Mouse (Mus musculus): Measurements from ENCODE around the gene Capn11.
"Not testable (repeated sequence)": the region's sequence is repeated elsewhere in the genome, so short reads cannot be mapped to it uniquely, and the experiment has no call there.

Capn11 gene

DNA sequence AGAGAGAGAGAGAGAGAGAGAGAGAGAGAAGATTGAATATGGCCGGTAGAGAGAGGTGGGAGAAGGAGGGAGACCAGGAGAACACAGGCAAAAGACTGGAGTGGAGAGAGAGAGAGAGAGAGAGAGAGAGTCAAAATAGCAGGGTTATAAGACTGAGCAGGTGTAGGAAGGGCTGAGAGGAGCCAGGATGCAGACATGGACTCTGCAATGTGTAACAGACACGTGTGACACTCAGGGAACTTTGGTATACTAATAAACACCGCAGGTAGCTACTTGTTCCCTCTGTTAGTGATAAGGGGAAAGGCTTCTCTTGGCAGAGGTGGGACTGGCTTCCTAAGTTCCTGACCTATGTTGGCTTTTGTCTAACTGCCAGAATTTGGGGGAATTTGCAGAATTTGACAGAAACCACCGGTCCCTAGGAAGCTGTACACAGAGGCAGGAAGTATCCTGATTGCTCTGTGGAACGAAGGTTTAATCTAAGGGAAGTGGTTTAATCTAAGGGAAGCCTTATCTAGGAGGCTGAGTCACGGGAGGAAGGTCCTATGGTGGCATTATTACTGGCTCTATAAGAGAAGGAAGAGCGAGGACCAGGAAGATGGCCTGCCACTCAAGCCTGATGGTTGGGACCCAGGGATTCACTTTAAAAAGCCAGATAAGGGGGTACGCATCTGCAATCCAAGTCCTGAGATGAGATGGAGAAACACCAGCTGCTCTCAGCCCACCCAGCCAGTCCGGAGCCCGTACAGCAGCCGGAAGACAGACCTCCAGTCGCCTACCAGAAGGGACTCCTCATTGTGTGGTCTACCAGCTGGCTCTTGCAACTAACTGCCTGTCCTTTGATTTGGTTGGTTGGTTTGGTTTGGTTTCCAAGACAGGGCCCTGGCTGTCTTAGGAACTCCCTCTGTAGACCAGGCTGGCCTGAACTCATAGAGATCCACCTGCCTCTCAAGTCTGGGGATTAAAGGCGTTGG is 30.0 kb downstream of the Capn11 start:
- DNase-seq (ENCODE audit: low spot score in 2 of 2), result no peak

DNA sequence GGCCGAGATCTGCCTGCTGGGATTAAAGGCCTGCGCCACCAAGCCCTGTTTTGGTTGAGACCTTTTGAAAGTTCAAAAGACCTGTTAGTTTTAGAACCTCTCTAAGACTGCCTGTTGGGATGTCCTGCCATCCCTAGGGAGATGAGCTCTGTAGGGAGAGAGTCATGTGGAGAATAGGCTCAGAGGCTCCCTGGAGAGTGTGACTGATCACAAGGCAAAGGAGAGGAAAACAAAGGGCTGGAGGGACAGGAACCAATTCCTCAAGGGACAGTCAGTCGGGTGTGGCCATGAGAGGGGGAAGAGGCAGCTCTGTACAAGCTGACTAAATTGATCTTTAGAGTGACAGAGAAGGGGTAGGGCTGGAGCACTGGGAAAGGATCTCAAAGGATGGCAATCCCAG is 31.0 kb downstream of the Capn11 start:
- no peak for DNase-seq (ENCODE audit: low spot score in 2 of 2)

DNA sequence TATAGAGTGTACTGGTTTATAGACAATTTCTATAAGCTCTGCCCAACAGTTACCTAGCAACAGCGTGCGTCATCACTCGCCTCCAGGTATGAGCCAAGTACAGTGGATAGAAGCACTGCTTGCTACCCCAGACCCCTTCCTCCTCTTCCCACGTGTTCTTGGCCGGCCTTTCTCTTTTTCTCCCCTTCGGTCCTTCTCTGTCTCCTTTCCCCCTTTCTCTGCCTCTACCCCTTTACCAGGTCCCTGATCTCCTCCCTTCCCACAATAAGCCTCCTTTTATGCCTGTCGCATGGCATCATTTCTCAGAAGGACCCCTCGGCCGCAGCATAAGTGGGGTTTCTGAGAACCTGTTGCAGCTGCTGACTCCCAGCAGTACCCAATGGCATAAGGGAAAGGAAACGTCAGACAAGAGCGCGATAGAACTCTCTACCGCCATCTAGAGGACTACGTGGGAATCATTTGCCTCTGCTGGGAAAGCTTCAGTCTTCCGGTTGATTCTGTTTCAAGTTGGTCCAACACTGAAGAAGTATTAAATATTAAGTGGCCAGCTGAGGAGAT is 32.5 kb downstream of the Capn11 start:
- peak in 1 of 2 experiments; percentile 73 for DNase-seq (ENCODE audit: low spot score in 2 of 2)

DNA sequence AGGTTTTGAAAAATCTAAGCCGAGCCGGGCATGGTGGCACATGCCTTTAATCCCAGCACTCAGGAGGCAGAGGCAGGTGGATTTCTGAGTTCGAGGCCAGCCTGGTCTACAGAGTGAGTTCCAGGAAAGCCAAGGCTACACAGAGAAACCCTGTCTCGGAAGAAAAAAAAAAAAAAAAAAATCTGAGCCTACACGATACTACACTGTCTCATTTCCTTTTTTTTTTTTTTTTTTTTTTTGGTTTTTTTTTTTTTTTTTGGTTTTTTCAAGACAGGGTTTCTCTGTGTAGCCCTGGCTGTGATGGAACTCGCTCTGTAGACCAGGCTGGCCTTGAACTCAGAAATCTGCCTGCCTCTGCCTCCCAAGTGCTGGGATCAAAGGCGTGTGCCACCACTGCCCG is 35.7 kb downstream of the Capn11 start:
- not testable (repeated sequence) for DNase-seq (ENCODE audit: low spot score in 2 of 2)

DNA sequence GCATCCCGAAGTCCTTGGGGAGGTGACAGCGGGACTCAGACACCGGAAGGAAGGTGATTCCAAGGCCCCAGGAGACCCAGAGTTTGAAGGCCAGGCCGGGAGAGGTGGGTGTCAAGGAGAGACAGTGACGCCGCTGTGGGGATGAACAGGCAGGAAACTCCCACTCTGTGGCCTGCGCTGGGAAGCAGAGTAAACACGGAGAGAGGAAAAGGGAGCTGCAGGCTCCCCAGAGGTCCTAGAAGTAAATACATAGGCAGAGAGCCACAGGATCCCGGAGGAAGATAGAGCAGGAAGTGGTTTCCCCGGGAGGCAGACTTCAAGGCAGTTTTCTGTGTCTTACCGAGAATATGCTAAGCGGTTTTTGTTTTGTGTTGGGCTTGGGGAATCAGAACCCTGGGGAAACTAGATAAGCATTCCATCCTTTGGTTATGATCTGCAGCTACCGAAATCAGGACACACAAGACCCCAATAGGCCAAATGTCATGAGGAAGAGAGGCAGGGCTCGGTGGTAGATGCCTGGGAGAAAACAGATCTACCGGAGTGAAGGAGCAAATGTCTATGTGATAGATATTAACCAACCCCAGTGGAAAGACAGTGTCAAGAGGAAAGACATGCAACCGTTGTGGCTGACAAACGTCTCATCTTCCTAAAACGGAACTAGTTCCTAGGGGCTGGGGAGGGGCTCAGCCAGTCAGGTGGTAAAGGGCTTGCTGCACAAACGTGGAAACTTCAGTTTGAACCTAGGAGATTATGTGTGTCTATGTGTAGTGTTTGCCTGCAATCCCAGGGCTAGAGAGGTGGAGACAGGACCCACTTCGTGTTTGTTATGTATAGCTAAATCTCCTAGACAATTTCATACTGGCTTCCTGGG is 39.5 kb downstream of the Capn11 start:
- no peak for DNase-seq (ENCODE audit: low spot score in 2 of 2)

DNA sequence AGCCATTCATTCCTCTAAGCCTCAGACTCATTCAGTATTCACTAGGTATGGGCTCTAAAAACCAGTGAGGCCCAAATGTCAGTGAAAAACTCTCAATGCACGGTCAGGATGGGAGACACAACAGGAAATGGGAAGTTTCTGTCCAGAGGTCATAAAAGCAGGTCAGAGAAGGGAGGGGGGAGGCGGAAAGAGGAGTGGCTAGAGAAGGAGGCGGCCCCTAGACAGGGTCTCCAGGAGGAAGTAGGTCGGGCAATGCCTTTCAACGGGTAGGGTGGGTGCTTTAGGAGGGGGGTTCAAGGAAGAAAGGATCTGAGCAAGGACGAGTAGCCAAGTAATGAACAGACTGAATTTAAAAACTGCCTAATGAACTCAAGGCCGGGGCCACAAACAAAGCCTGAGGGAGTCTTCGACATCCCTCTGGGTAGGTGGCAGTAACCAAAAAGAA is 40.2 kb downstream of the Capn11 start:
- peak in 1 of 2 experiments; percentile 42 for DNase-seq (ENCODE audit: low spot score in 2 of 2)

DNA sequence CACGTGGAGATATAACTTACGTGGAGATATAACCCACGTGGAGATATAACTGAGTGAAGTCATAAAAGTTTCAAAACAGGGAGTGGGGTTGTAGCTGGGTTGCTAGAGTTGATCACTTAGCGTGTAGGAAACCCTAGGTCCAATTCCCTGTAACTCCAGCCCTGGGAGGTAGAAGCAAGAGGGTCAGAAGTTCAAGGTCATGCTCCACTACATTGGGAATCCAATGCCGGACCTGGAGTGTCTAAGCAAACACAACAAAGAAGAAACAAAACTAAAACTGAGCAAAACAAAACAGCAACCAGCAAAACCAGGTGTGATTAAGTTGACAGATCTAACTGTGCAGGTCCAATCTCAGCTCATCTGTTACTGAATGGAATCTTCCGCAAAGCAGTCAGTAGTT is 41.5 kb downstream of the Capn11 start:
- no peak for DNase-seq (ENCODE audit: low spot score in 2 of 2)

DNA sequence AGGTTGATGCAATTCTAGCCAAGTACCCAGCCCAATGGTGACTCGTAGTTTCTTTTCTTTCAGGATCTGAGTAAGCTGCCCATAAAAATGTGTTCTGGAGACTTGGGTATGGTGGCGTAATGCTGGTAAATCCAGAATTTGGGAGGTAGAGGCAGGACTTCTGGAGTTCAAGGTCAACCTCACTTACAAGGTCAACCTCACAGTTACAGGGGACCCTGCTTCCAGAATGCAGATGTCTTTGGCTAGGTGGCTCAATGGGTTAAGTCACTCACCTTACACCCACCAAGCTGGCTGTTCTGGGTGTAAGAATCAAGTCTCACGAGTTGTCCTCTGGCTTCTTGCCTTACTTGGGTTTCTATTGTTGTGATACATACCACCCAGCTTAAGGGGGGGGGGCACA is 42.4 kb downstream of the Capn11 start:
- no peak for DNase-seq (ENCODE audit: low spot score in 2 of 2)

DNA sequence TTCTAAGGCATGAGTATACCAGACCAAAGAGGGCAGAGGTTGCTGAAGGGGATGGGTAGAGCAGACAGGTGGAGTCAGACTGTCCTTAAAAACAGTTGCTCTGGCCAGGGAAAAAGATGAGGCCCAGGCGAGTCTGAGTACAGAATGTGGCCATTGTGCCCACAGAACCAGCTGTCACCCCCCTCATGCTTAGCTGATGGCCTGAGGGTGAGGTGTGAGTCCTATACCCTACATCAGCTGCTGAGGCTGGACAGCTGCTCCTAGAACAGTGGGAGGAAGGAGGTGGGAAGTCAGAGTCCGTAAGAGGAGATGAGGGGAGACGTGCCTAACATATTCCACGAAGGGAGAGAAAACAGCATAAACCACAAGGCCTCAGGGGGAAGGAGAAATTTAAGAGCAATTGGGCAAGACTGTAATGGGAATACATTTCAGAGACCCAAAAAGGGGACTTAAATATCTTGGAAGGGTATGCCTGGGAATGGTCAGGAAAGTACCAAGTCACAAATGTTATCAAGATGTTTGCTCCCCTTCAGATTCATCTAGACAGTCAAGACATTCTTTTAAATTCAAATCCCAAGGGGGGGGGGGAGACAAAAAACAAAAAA is 43.0 kb downstream of the Capn11 start:
- no peak for DNase-seq (ENCODE audit: low spot score in 2 of 2)

DNA sequence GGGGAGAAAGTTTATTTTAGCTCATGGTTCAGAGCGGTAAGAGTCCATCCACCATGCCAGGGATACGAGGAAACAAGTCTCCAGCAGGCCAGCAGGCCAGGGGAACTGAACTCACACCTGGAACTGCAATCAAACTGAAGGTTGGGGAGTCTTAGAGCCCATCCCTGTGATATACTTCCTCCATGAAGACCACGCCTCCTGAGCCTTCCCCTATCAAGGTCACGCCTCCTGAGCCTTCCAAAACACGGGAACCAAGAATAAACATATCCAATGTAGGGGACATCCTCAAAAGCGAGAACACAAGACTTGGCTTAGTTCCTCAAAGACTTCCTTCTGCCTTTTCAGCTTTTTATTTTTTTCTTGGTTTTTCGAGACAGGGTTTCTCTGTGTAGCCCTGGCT is 46.2 kb downstream of the Capn11 start:
- no peak for DNase-seq (ENCODE audit: low spot score in 2 of 2)

DNA sequence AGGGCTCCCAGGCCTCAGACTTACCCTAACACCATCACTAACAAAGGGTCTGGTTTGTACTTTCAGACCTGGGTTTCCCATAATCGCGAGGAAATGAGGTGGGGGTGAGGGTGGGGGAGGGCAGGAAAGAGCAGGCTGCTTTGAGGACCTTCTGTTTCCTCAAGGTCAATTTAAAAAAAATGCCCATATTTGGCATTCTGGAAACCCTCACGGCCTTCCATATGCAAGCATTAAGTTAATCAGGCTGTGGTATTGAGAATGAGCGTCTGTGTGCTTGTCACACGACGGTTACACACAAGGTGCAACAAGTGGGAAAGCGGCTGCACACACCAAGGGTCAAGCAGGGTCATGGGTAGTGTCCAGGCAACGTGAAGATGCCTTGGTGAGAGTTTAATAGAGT is 47.1 kb downstream of the Capn11 start:
- DNase-seq (ENCODE audit: low spot score in 2 of 2), result no peak

DNA sequence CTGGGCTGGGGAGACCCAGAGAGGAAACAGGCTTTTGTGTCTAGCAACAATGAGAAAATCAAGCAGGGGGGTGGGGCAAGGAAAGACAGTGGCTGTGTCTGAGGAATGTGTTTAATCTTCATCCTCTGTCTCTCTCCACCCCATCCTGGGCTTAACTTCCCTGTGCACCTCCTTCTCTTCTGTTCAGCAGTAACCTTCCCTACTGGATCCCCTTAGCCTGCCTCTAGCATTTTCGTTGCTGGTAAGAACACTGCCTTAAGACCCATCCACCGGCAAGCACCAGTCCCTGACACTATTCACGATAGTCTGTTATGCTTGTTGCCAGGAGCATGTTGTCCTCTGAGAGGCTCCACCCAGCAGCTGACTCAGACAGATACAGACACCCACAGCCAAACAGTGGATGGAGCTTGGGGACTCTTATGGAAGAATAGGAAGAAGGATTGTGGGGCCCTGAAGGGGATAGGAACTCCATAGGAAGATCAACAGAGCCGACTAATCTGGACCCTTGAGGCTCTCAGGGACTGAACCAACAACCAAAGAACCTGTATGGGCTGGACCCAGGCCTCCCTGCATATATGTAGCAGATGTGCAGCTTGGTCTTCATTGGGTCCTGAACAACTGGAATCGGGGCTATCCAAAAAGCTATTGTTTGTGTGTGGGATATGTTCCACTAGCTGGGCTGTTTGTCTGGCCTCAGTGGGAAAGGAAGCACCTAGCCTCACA is 48.8 kb downstream of the Capn11 start:
- DNase-seq (ENCODE audit: low spot score in 2 of 2), result no peak

DNA sequence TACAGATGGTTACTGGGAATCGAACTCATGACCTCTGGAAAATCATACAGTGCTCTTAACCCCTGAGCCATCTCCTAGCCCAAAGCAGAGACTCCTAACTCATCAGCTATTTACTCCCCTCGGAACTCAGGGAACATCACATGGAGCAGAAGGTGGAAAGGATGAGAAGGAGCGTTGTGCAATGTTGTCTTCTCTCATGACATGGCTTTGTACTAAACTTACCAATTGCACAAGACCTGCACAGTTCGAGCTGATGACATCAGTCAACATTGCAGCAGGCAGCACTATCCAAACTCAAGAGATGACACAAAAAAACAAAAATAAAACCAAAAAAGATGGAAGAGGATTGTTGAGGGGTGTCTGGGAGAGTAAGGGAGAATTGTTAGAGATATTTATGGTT is 50.7 kb downstream of the Capn11 start:
- no peak for DNase-seq (ENCODE audit: low spot score in 2 of 2)

DNA sequence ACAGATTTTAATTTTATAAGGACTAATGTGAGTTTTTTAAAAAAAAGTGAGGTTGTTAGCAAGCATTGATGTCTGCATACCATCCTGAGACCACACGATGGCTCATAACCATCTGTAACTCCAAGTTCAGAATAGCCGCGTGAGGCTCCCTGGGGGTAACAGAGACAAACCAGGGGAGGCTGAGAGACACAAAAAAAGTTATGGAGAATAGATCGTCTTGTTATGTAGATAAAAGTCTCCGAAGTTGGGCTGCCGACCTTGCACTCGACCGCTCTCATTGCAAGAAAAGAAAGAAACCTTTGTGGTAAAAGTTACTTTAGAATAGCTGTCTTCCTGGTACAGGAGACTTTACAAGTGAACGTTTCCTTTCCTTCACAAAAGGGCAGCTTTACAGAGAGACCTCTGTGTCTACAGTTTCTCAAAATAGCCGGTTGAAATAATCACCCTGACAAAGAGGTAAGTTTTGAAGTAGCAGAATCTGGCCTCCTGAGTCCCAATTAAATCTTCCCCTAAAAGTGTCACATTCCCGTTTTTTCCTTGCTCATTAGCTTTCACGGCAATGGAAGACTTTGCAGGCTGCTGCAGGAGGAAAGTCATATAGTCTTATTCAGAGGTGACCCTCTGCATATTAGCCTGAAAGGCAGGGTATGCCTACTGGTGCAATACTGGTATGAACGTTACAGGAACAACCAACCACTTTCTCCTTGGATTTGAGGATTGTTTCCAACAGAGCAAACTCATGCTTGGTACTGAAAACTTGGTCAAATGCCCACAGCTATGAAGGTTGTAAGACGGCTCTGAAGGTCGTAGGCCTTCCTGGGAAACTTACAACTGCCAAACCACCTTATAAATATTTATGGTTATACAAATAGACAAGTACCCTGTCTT is 51.9 kb downstream of the Capn11 start:
- DNase-seq (ENCODE audit: low spot score in 2 of 2), result no peak

DNA sequence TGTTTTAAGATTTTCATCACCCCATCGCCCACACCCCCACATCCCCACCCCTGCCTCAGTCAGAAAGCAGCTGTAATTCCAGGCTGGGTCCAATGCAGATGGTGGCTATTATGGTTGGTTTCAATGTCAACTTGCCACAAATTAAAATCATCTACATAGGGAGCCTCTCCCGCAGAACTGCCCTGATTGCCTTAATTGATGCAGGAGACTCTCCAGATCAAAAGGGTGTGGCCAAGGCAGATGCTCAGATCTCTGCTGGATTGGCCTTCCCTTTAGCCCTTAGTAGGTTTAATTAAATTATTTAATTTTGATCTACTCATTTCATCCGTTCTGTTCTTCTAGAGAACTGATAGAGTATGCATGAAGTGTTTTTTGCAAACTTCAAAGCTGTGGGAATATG is 56.1 kb downstream of the Capn11 start:
- no peak for DNase-seq (ENCODE audit: low spot score in 2 of 2)

DNA sequence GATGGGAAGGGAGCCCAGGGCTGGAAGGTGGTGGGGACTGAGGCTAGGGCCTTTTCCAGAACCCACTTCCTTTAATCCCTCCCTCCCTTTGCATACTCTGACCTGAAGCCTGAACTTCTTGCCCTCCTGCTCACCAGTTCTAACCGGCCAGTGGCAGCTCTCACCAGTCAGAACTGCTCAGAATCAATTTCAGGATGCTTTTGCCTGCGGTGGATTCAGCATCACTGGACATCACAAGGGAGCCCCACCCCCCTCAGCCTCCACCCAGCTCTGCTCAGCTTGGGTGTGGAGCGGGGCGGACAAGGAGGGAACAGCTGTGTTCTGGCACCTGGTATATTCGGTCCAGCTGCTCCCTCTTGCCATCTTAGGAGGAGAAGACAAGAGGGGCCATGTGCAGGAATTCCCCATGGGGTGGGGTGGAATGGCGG is 57.2 kb downstream of the Capn11 start, which contains the start of gene Mymx:
Gene Mymx, minus strand, starts transcription at position 226 of the 428 bp plus-strand sequence.
- no peak for DNase-seq (ENCODE audit: low spot score in 2 of 2)

DNA sequence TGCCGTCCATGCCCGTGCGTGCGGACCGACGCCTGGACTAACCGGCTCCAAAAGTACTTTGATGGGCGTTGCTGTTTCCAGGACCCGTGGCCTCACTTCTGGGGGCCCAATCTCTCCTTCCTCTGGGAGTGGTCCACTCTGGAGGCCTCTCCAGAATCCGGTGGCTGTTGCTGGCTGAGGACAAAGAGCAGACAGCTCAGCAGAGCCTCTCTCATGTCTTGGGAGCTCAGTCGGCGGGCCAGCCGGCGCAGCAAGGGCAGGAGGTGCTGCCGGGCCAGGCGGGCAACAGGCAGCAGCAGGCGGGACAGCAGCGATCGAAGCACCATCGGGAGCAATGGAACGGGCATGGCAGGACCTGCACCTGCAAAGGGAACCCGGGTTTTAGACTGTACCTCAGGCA is 57.8 kb downstream of the Capn11 start:
- DNase-seq (ENCODE audit: low spot score in 2 of 2), result no peak

DNA sequence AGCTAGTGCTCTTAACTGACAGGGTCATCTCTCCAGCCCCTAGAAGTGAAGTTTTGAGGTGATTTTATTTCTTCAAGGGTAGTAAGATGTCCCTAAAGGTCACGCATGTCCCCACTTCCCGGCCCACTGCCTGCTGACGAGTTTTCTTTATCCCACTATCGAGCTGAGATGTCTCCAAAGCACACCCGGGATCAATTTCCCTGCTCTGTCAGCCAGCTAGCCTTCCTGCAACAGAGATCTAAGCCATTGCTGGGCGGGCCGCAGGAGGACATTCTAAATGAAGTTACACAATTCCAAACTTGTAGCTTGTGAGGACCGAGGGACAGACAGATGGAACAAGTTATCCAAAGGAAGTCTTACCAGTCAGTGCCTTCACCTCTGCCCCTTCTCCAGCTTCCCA is 58.9 kb downstream of the Capn11 start:
- DNase-seq (ENCODE audit: low spot score in 2 of 2), result no peak

DNA sequence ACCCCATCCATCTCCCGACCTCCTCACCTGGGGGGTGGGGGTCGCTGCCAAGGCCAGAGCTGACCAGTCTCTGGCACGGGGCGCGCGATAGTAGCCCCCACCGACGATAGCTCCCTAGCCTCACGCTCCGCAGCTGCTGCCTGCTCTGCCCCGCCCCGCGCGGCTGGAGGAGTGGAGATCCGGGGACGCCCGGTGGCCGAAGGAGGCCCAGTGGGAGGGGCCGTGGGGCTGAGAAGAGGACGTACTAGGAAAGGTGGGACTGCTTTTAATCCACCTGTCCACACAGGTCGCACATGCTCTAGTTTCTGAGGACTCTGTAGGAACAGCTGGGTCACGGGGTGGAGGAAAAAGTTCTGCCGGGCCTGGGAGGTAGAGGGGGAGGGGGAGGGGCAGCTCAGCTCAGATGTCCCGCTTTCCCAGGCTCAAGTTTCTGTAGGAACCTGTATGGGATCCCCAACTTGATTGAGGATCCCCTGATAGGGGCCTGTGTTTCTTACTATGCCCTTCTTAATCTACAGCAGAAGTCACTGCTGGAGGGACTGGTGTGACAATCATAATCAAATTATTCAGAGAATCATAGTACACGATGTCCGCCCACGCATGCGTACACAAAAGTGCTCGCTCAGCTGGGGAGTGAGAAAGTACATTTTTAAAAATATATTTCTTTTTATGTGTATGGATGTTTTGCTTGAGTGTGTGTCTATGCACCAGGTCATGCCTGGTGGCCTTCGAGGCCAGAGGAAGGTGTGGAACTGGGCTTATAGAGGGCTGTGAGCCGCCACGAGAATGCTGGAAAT is 59.5 kb downstream of the Capn11 start, which contains the start of gene Slc29a1:
Gene Slc29a1, minus strand, starts transcription at position 161 of the 797 bp plus-strand sequence.
- peak in 1 of 2 experiments; percentile 61 for DNase-seq (ENCODE audit: low spot score in 2 of 2)
